Mouse (Mus musculus): ENCODE data around the gene Abhd4.

GRCm38 (mm10) chr14:54230638-54231150, 23.3 kb upstream of the Abhd4 start:
- no peak for TF ChIP-seq MYOD1 (IDR thresholded peaks at IDR 0.05; ENCODE audit: control insufficient read depth in 1 of 3, insufficient read length in 2 of 3, low read depth in 2 of 3)
- no peak for TF ChIP-seq TCF12 (IDR thresholded peaks at IDR 0.05; ENCODE audit: insufficient read depth, poor library complexity, severe bottlenecking)
- TF ChIP-seq POLR2AphosphoS2 (IDR thresholded peaks at IDR 0.05; ENCODE audit: insufficient read length, low read depth), result no peak
- no peak for TF ChIP-seq POLR2A (IDR thresholded peaks at IDR 0.05; ENCODE audit: insufficient read length, low read depth)
- TF ChIP-seq USF1 (IDR thresholded peaks at IDR 0.05; ENCODE audit: low read depth), result no peak
- no peak for TF ChIP-seq MYOG (IDR thresholded peaks at IDR 0.05; ENCODE audit: control insufficient read depth in 1 of 3, insufficient read depth in 1 of 3, insufficient read length in 2 of 3, low read depth in 2 of 3)
- TF ChIP-seq REST (IDR thresholded peaks at IDR 0.05; ENCODE audit: insufficient read depth, insufficient read length), result no peak
- no peak for TF ChIP-seq TCF3 (IDR thresholded peaks at IDR 0.05; ENCODE audit: insufficient read length, low read depth)
- TF ChIP-seq E2F4 (IDR thresholded peaks at IDR 0.05; ENCODE audit: insufficient read depth), result no peak
- TF ChIP-seq MAX (IDR thresholded peaks at IDR 0.05; ENCODE audit: low read depth), result no peak

Measured in myocyte (in vitro differentiated cells).